Mouse (Mus musculus): ENCODE measurements at regions not wholly inside any gene's neighbourhood (a gene's known extent, or its start where the extent isn't known, plus 50 kb on each side); places are given as distances from the start of the nearest gene placed in this dataset.

- H3K9me3 ChIP-seq (ENCODE audit: control insufficient read depth, low read length) = no peaks in the 10 kb centered on the region
- H3K9ac ChIP-seq (ENCODE audit: low read length) = no peak overlapping the region
- no peak overlapping the region for H3K4me3 ChIP-seq (ENCODE audit: low read length)
- no peaks in the 10 kb centered on the region for H3K27me3 ChIP-seq (ENCODE audit: control insufficient read depth, insufficient read depth, low read depth, low read length)
- no peak overlapping the region for H3K4me2 ChIP-seq (ENCODE audit: low read depth, low read length)
- H3K27ac ChIP-seq (ENCODE audit: low read length) = no peak overlapping the region
- H3K4me1 ChIP-seq (replicated peaks; ENCODE audit: control insufficient read depth, insufficient read depth, low read length) = no peaks in the 10 kb centered on the region
- 51% methylated on average over 7 of the region's 7 CpGs for WGBS
- ATAC-seq (ENCODE audit: low read depth) = no peak
- H3K36me3 ChIP-seq (ENCODE audit: control insufficient read depth, insufficient read depth, low read length) = no peaks in the 10 kb centered on the region
Observed at GRCm38 (mm10) chr1:120842596-120842995, 240.4 kb downstream of the En1 start.

- no peak overlapping the region for H3K27ac ChIP-seq (ENCODE audit: low read length)
- H3K4me3 ChIP-seq (ENCODE audit: low read length) = no peak overlapping the region
- H3K9me3 ChIP-seq (ENCODE audit: control insufficient read depth, low read length) = no peaks in the 10 kb centered on the region
- no peaks in the 10 kb centered on the region for H3K27me3 ChIP-seq (ENCODE audit: control insufficient read depth, insufficient read depth, low read depth, low read length)
- WGBS = 72% methylated on average over 2 of the region's 2 CpGs
- H3K36me3 ChIP-seq (ENCODE audit: control insufficient read depth, insufficient read depth, low read length) = no peaks in the 10 kb centered on the region
- H3K4me1 ChIP-seq (replicated peaks; ENCODE audit: control insufficient read depth, insufficient read depth, low read length) = no peaks in the 10 kb centered on the region
- no peak overlapping the region for H3K4me2 ChIP-seq (ENCODE audit: low read depth, low read length)
- no peak overlapping the region for H3K9ac ChIP-seq (ENCODE audit: low read length)
- ATAC-seq (ENCODE audit: low read depth) = no peak
Observed at GRCm38 (mm10) chr1:120846146-120846545, 243.9 kb downstream of the En1 start.

GRCm38 (mm10) chr1:120851860-120852503 is 249.8 kb downstream of the En1 start:
- Histone ChIP-seq H3K4me3 (ENCODE audit: low read length) (no peak overlapping the region), H3K9ac (ENCODE audit: low read length) (no peak overlapping the region), H3K4me1 (replicated peaks; ENCODE audit: control insufficient read depth, insufficient read depth, low read length) (no peaks in the 10 kb centered on the region), H3K27me3 (ENCODE audit: control insufficient read depth, insufficient read depth, low read depth, low read length) (no peaks in the 10 kb centered on the region), H3K9me3 (ENCODE audit: control insufficient read depth, low read length) (no peaks in the 10 kb centered on the region), H3K27ac (ENCODE audit: low read length) (no peak overlapping the region), H3K4me2 (ENCODE audit: low read depth, low read length) (no peak overlapping the region), H3K36me3 (ENCODE audit: control insufficient read depth, insufficient read depth, low read length) (no peaks in the 10 kb centered on the region)
- WGBS = 38% methylated on average over 6 of the region's 6 CpGs
- 0 out of 2 replicates have a peak, but pooled peaks have one; percentile 34 for ATAC-seq (ENCODE audit: low read depth)

- ATAC-seq (ENCODE audit: low read depth) = no peak
- Histone ChIP-seq H3K9me3 (ENCODE audit: control insufficient read depth, low read length) (no peaks in the 10 kb centered on the region), H3K9ac (ENCODE audit: low read length) (no peak overlapping the region), H3K36me3 (ENCODE audit: control insufficient read depth, insufficient read depth, low read length) (no peaks in the 10 kb centered on the region), H3K4me2 (ENCODE audit: low read depth, low read length) (no peak overlapping the region), H3K27ac (ENCODE audit: low read length) (no peak overlapping the region), H3K27me3 (ENCODE audit: control insufficient read depth, insufficient read depth, low read depth, low read length) (no peaks in the 10 kb centered on the region), H3K4me3 (ENCODE audit: low read length) (no peak overlapping the region), H3K4me1 (replicated peaks; ENCODE audit: control insufficient read depth, insufficient read depth, low read length) (no peaks in the 10 kb centered on the region)
- 41% methylated on average over 5 of the region's 5 CpGs for WGBS
Observed at GRCm38 (mm10) chr1:120857566-120857965, 255.3 kb downstream of the En1 start.

- no peak overlapping the region for H3K27ac ChIP-seq (ENCODE audit: low read length)
- no peak overlapping the region for H3K9ac ChIP-seq (ENCODE audit: low read length)
- no peak overlapping the region for H3K4me3 ChIP-seq (ENCODE audit: low read length)
- ATAC-seq (ENCODE audit: low read depth) = no peak
- no peak overlapping the region for H3K4me2 ChIP-seq (ENCODE audit: low read depth, low read length)
- H3K9me3 ChIP-seq (ENCODE audit: control insufficient read depth, low read length) = no peaks in the 10 kb centered on the region
- no peaks in the 10 kb centered on the region for H3K36me3 ChIP-seq (ENCODE audit: control insufficient read depth, insufficient read depth, low read length)
- no peaks in the 10 kb centered on the region for H3K27me3 ChIP-seq (ENCODE audit: control insufficient read depth, insufficient read depth, low read depth, low read length)
- 43% methylated on average over 5 of the region's 5 CpGs for WGBS
- no peaks in the 10 kb centered on the region for H3K4me1 ChIP-seq (replicated peaks; ENCODE audit: control insufficient read depth, insufficient read depth, low read length)
Observed at GRCm38 (mm10) chr1:120859546-120859945, 257.3 kb downstream of the En1 start.

GRCm38 (mm10) chr1:120872554-120872953 is 270.3 kb downstream of the En1 start:
- no peaks in the 10 kb centered on the region for H3K27me3 ChIP-seq (ENCODE audit: control insufficient read depth, insufficient read depth, low read depth, low read length)
- no peaks in the 10 kb centered on the region for H3K36me3 ChIP-seq (ENCODE audit: control insufficient read depth, insufficient read depth, low read length)
- no peak overlapping the region for H3K4me2 ChIP-seq (ENCODE audit: low read depth, low read length)
- H3K4me1 ChIP-seq (replicated peaks; ENCODE audit: control insufficient read depth, insufficient read depth, low read length) = no peaks in the 10 kb centered on the region
- H3K27ac ChIP-seq (ENCODE audit: low read length) = no peak overlapping the region
- no peaks in the 10 kb centered on the region for H3K9me3 ChIP-seq (ENCODE audit: control insufficient read depth, low read length)
- H3K4me3 ChIP-seq (ENCODE audit: low read length) = no peak overlapping the region
- WGBS = 69% methylated on average over 7 of the region's 7 CpGs
- no peak for ATAC-seq (ENCODE audit: low read depth)
- H3K9ac ChIP-seq (ENCODE audit: low read length) = no peak overlapping the region

- 75% methylated on average over 10 of the region's 10 CpGs for WGBS
- H3K27ac ChIP-seq (ENCODE audit: low read length) = no peak overlapping the region
- no peak overlapping the region for H3K4me3 ChIP-seq (ENCODE audit: low read length)
- no peak overlapping the region for H3K9ac ChIP-seq (ENCODE audit: low read length)
- no peaks in the 10 kb centered on the region for H3K9me3 ChIP-seq (ENCODE audit: control insufficient read depth, low read length)
- no peaks in the 10 kb centered on the region for H3K27me3 ChIP-seq (ENCODE audit: control insufficient read depth, insufficient read depth, low read depth, low read length)
- no peaks in the 10 kb centered on the region for H3K36me3 ChIP-seq (ENCODE audit: control insufficient read depth, insufficient read depth, low read length)
- H3K4me2 ChIP-seq (ENCODE audit: low read depth, low read length) = no peak overlapping the region
- no peaks in the 10 kb centered on the region for H3K4me1 ChIP-seq (replicated peaks; ENCODE audit: control insufficient read depth, insufficient read depth, low read length)
- ATAC-seq (ENCODE audit: low read depth) = no peak
Observed at GRCm38 (mm10) chr1:120882959-120883549, 280.8 kb downstream of the En1 start.

- no peaks in the 10 kb centered on the region for H3K36me3 ChIP-seq (ENCODE audit: control insufficient read depth, insufficient read depth, low read length)
- H3K27me3 ChIP-seq (ENCODE audit: control insufficient read depth, insufficient read depth, low read depth, low read length) = no peaks in the 10 kb centered on the region
- no peak overlapping the region for H3K4me3 ChIP-seq (ENCODE audit: low read length)
- H3K9me3 ChIP-seq (ENCODE audit: control insufficient read depth, low read length) = no peaks in the 10 kb centered on the region
- no peak for ATAC-seq (ENCODE audit: low read depth)
- no peak overlapping the region for H3K4me2 ChIP-seq (ENCODE audit: low read depth, low read length)
- no peak overlapping the region for H3K9ac ChIP-seq (ENCODE audit: low read length)
- WGBS = 59% methylated on average over 9 of the region's 9 CpGs
- no peak overlapping the region for H3K27ac ChIP-seq (ENCODE audit: low read length)
- no peaks in the 10 kb centered on the region for H3K4me1 ChIP-seq (replicated peaks; ENCODE audit: control insufficient read depth, insufficient read depth, low read length)
Observed at GRCm38 (mm10) chr1:120883632-120884031, 281.4 kb downstream of the En1 start.

- Histone ChIP-seq H3K4me2 (ENCODE audit: low read depth, low read length) (no peak overlapping the region), H3K27me3 (ENCODE audit: control insufficient read depth, insufficient read depth, low read depth, low read length) (no peaks in the 10 kb centered on the region), H3K36me3 (ENCODE audit: control insufficient read depth, insufficient read depth, low read length) (no peaks in the 10 kb centered on the region), H3K4me3 (ENCODE audit: low read length) (no peak overlapping the region), H3K27ac (ENCODE audit: low read length) (no peak overlapping the region), H3K9ac (ENCODE audit: low read length) (no peak overlapping the region), H3K9me3 (ENCODE audit: control insufficient read depth, low read length) (no peaks in the 10 kb centered on the region), H3K4me1 (replicated peaks; ENCODE audit: control insufficient read depth, insufficient read depth, low read length) (no peaks in the 10 kb centered on the region)
- ATAC-seq (ENCODE audit: low read depth) = no peak
- WGBS = 39% methylated on average over 6 of the region's 6 CpGs
Observed at GRCm38 (mm10) chr1:120910801-120911200, 308.6 kb downstream of the En1 start.
